Mouse (Mus musculus): Measurements from ENCODE around the gene H2afx.
A peak's percentile ranks its signal among the peaks of the same experiment; 100 is the strongest.

GRCm38 (mm10) chr9:44361190-44361917 lies 26.9 kb downstream of the H2afx start, which contains the start of gene Vps11:
- TF ChIP-seq CTCF (IDR thresholded peaks at IDR 0.05; ENCODE audit: control insufficient read depth, insufficient read depth, insufficient read length) (no peak), MYOD1 (IDR thresholded peaks at IDR 0.05; ENCODE audit: control insufficient read depth, insufficient read length, low read depth) (no peak), USF1 (IDR thresholded peaks at IDR 0.05; ENCODE audit: low read depth) (peak; percentile 99), FOSL1 (IDR thresholded peaks at IDR 0.05; ENCODE audit: insufficient read depth, low read length, poor library complexity, severe bottlenecking) (no peak), MAX (IDR thresholded peaks at IDR 0.05) (peak; percentile 65)

Data from C2C12 (cell line).